Mouse (Mus musculus) E14TG2a.4 (cell line): ENCODE measurements at regions not wholly inside any gene's neighbourhood (a gene's known extent, or its start where the extent isn't known, plus 50 kb on each side); places are given as distances from the start of the nearest gene placed in this dataset.

Source experiments
- CTCF ChIP-seq: conservative IDR thresholded peaks from 2 replicates; pipeline ENCODE4 v1.5.1; 2014; ENCODE audit warnings: low read length
- NANOG ChIP-seq: IDR thresholded peaks from 2 replicates; pipeline ENCODE4 v1.6.1; 2014; ENCODE audit warnings: borderline replicate concordance, low read length, mixed read lengths
- POU5F1 ChIP-seq: IDR thresholded peaks from 2 replicates; pipeline ENCODE4 v1.6.1; 2014; ENCODE audit warnings: low read length, borderline replicate concordance

DNA sequence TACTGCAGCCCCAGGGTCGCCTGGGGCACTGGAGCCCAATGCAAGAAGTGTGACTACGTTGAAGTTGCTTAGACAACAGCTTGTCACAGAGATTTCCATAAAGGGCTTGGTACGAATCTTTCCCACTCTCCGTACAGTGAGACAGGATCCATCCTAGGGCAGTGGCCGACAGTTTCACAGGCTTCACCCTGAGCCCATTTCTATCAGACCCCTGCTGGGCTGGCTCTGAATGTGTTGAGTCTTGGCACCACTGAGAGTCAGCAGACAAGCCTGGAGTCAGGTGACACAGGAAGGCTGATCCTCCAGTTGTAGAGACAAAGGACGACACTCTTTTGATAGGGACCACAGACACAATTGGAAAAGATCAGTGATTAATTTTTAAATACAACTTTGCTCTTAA is 255.2 kb downstream of the Irs2 start:
- TF ChIP-seq CTCF (no peak), POU5F1 (no peak), NANOG (no peak)
